Mouse (Mus musculus) hindbrain, embryonic 15.5 days (tissue): Measurements from ENCODE around the gene Kcnmb4. TPM values are rescaled to one million over a fixed set of nuclear protein-coding genes. Genes with fewer than 3 reads are reported as not detected.

Experiments used
- ATAC-seq: fragments of 200-750 bp; cut with Nextera tagmentation; 2 replicates; pipeline ENCODE4 v1.8.0; 2017; ENCODE audit warnings: low read depth, moderate number of reproducible peaks, moderate TSS enrichment; ENCODE audit not compliant: low FRiP score
- H3K27ac ChIP-seq: fragments of 300-500 bp; sonication (generic); replicated peaks from 2 replicates; pipeline ENCODE4 v1.5.1; 2015; ENCODE audit warnings: mild to moderate bottlenecking, inconsistent platforms
- H3K27me3 ChIP-seq: fragments of 300-500 bp; sonication (generic); 2 replicates; pipeline ENCODE4 v1.6.1; 2015; ENCODE audit warnings: control low read depth, inconsistent platforms
- H3K36me3 ChIP-seq: fragments of 300-500 bp; sonication (generic); 2 replicates; pipeline ENCODE4 v1.6.1; 2015; ENCODE audit warnings: control low read depth, inconsistent platforms
- H3K4me1 ChIP-seq: fragments of 300-500 bp; sonication (generic); replicated peaks from 2 replicates; pipeline ENCODE4 v1.6.1; 2015; ENCODE audit warnings: control low read depth, inconsistent platforms
- H3K4me2 ChIP-seq: fragments of 300-500 bp; sonication (generic); 2 replicates; pipeline ENCODE4 v1.6.1; 2015; ENCODE audit warnings: moderate library complexity, mild to moderate bottlenecking, inconsistent platforms
- H3K4me3 ChIP-seq: fragments of 300-500 bp; sonication (generic); 2 replicates; pipeline ENCODE4 v1.5.1; 2015; ENCODE audit warnings: mild to moderate bottlenecking, inconsistent platforms
- H3K9ac ChIP-seq: fragments of 300-500 bp; sonication (generic); 2 replicates; pipeline ENCODE4 v1.6.1; 2015; ENCODE audit warnings: inconsistent platforms
- H3K9me3 ChIP-seq: fragments of 300-500 bp; sonication (generic); 2 replicates; pipeline ENCODE4 v1.6.1; 2016; ENCODE audit warnings: control low read depth, inconsistent platforms
- WGBS: fragments of 180-500 bp; shearing (Covaris S2); methylation state at CpG from one replicate; pipeline ENCODE4 v1.1.7; 2015; 5-methylcytosine and 5-hydroxymethylcytosine counted together
- polyA plus RNA-seq: library from polyadenylated mRNA; unstranded; fragments of >200 nt; fragmentation: Nextera tagmentation; extraction: Ambion mirVana; gene quantifications from 2 replicates; pipeline ENCODE4 v1.2.1, GENCODE M21; 2015

Gene Kcnmb4
- polyA plus RNA-seq, 1 experiment from 2014 or later = 34.9 TPM

DNA sequence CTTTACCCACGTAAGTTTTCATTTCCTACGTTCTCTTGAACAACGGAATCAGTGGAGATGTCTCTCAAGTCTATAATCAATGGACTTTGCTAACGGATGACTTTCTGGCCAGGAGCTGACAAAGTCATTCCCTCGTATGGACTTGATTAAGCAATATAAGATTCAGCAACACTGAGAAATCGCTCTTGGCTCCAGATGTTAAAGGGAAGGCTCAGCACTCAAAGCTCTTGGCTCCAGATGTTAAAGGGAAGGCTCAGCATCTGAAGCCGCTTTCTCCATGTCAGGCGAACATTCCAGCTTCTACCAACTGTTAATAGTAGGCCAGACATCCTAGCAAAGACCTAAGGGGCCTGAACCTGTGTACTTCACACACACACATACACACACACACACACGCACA lies 26.5 kb downstream of the Kcnmb4 start:
- Histone ChIP-seq H3K36me3 (0 out of 2 replicates have a peak, but pooled peaks cover 3% of the 10 kb centered on the region), H3K27me3 (no peaks in the 10 kb centered on the region), H3K4me3 (no peak overlapping the region), H3K4me1 (no peaks in the 10 kb centered on the region), H3K9ac (no peak overlapping the region), H3K4me2 (no peak overlapping the region), H3K27ac (no peak overlapping the region), H3K9me3 (no peaks in the 10 kb centered on the region)
- ATAC-seq = no peak
- 91% methylated on average over 9 of the region's 9 CpGs for WGBS

GRCm38 (mm10) chr10:116446040-116446439 lies 27.6 kb downstream of the Kcnmb4 start:
- Histone ChIP-seq H3K9ac (no peak overlapping the region), H3K9me3 (no peaks in the 10 kb centered on the region), H3K4me2 (no peak overlapping the region), H3K27ac (no peak overlapping the region), H3K36me3 (0 out of 2 replicates have a peak, but pooled peaks cover 3% of the 10 kb centered on the region), H3K4me1 (no peaks in the 10 kb centered on the region), H3K27me3 (no peaks in the 10 kb centered on the region), H3K4me3 (no peak overlapping the region)
- 90% methylated on average over 12 of the region's 12 CpGs for WGBS
- ATAC-seq = no peak

DNA sequence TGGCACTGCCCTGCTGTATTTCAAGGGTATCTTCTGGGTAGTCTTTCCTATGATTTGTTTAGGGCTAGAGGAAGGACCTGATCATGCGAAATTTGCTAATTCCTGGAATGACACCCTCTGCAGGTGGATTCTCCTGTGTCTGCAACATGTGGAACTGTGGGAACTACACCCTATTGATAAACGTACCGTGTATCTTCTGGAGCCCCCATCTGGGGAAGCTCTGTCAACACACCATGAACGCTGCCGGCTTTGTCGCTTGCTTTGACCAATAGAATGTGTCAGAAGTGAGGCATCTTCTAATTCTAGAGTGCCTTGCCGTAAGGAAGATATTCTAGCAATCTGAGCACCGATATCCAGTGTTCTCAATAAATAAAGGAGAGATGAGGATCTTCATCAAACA lies 28.9 kb downstream of the Kcnmb4 start:
- H3K27ac ChIP-seq = no peak overlapping the region
- H3K4me1 ChIP-seq = no peaks in the 10 kb centered on the region
- H3K4me2 ChIP-seq = no peak overlapping the region
- WGBS = 94% methylated on average over 8 of the region's 8 CpGs
- H3K27me3 ChIP-seq = no peaks in the 10 kb centered on the region
- no peak for ATAC-seq
- no peak overlapping the region for H3K4me3 ChIP-seq
- H3K9ac ChIP-seq = no peak overlapping the region
- H3K9me3 ChIP-seq = no peaks in the 10 kb centered on the region
- H3K36me3 ChIP-seq = 0 out of 2 replicates have a peak, but pooled peaks cover 3% of the 10 kb centered on the region

DNA sequence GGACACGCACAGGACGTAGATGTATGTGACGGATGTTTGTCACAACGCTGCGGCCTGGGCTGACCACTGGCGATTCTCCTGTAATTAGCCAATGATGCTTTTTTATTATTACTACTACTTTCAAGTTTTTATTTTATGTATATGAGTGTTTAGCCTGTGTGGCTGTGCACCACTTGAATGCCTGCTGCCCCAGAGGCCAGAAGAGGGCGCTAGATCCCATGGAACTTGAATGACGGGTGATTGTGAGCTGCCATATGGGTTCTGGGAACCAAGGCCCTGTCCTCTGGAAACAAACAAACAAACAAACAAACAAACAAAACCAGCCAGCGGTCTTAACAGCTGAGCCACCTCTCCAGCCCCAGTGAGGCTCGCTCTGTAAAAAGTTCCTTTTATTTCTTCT lies 29.3 kb downstream of the Kcnmb4 start:
- no peak for ATAC-seq
- Histone ChIP-seq H3K4me3 (no peak overlapping the region), H3K27ac (no peak overlapping the region), H3K9me3 (no peaks in the 10 kb centered on the region), H3K4me1 (no peaks in the 10 kb centered on the region), H3K9ac (no peak overlapping the region), H3K27me3 (no peaks in the 10 kb centered on the region), H3K36me3 (0 out of 2 replicates have a peak, but pooled peaks cover 3% of the 10 kb centered on the region), H3K4me2 (no peak overlapping the region)
- 94% methylated on average over 10 of the region's 10 CpGs for WGBS

GRCm38 (mm10) chr10:116440946-116441345 lies 32.7 kb downstream of the Kcnmb4 start:
- Histone ChIP-seq H3K4me1 (no peaks in the 10 kb centered on the region), H3K27ac (no peak overlapping the region), H3K4me2 (no peak overlapping the region), H3K27me3 (no peaks in the 10 kb centered on the region), H3K36me3 (peaks cover 8% of the 10 kb centered on the region), H3K4me3 (no peak overlapping the region), H3K9ac (no peak overlapping the region), H3K9me3 (no peaks in the 10 kb centered on the region)
- no peak for ATAC-seq
- WGBS = 94% methylated on average over 7 of the region's 7 CpGs

DNA sequence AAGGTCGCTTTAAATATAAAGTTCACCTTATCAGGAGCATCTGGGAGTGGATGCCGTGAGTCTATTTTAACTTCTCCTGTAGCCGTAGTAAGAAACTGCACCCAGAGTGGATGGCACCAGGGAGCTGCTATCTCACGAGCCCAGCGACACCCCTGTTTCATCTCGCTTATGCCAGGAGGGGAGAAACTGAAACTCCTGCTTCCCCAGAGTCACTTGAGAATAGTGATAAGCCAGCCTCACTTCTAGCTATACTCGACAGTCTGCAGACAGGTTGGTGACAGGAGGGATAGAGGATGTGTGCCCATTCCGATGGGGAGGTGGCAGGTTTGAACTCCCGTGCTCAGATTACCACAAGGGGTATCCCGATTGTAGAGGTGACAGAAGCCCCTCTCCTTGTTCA lies 33.6 kb downstream of the Kcnmb4 start:
- WGBS = 90% methylated on average over 10 of the region's 10 CpGs
- Histone ChIP-seq H3K4me1 (no peaks in the 10 kb centered on the region), H3K9me3 (no peaks in the 10 kb centered on the region), H3K27me3 (no peaks in the 10 kb centered on the region), H3K9ac (no peak overlapping the region), H3K36me3 (peaks cover 8% of the 10 kb centered on the region), H3K4me2 (no peak overlapping the region), H3K27ac (no peak overlapping the region), H3K4me3 (no peak overlapping the region)
- no peak for ATAC-seq

GRCm38 (mm10) chr10:116435455-116435854 lies 38.2 kb downstream of the Kcnmb4 start:
- H3K36me3 ChIP-seq = peaks cover 5% of the 10 kb centered on the region
- no peak for ATAC-seq
- no peaks in the 10 kb centered on the region for H3K9me3 ChIP-seq
- WGBS = 83% methylated on average over 12 of the region's 12 CpGs
- no peak overlapping the region for H3K4me2 ChIP-seq
- no peaks in the 10 kb centered on the region for H3K27me3 ChIP-seq
- H3K27ac ChIP-seq = no peak overlapping the region
- H3K9ac ChIP-seq = no peak overlapping the region
- no peaks in the 10 kb centered on the region for H3K4me1 ChIP-seq
- no peak overlapping the region for H3K4me3 ChIP-seq

DNA sequence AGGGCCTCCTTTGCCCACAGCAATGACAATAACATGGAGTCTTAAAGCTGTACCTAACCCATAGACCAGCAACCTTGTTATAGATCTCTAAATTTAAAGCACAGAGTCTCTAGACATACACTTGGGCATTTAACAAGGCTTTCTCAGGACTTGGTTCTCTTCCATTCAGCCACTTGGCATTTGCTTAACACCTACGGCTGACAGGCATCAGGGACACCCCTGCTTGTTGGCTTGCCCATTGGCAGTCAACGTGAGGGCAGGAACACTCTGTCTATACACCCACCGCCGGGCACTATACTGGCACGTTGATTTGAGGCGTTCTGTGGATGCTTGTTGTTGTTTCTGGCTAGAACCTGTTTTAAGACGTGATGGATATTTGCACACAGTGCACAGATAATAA lies 41.3 kb downstream of the Kcnmb4 start:
- Histone ChIP-seq H3K4me2 (no peak overlapping the region), H3K4me1 (no peaks in the 10 kb centered on the region), H3K27me3 (no peaks in the 10 kb centered on the region), H3K27ac (no peak overlapping the region), H3K9ac (no peak overlapping the region), H3K36me3 (no peaks in the 10 kb centered on the region), H3K9me3 (no peaks in the 10 kb centered on the region), H3K4me3 (no peak overlapping the region)
- WGBS = 87% methylated on average over 7 of the region's 7 CpGs
- no peak for ATAC-seq

DNA sequence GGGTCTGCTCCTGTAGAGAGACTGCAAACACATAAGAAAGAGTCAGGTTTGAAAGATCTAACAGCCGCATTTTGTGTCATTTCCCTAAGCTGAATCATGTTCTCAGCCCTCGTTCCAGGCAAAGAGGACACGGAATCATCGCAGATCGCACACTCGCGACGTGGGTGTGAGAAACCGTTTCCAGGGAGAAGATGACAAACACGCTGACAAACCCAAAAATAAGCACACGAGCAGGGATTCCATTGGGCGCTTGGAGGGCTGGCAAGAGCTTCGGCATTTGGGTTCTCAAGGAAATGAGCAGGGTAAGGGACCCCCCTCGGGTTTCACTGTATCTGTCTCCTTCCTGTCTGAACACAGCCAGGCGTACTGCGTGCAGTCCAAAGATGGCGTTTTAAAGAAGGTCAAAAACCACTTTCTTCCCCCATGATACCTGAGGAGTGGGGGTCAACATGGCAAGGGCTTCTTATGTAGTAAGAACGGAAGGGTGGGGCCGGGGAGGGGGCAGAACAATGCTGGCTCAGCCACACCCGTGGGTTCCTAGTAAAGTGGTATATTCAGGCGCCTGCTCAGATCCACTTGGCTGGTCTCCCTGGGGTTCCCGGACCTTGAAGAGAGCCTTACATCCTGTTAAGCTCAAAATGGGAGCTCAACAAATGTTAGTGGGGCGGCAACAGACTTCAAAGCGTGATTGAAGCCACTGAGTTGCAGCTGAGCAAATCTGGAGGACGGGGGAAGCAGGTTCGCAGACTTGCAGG lies 45.5 kb downstream of the Kcnmb4 start:
- WGBS = 97% methylated on average over 26 of the region's 26 CpGs
- H3K9ac ChIP-seq = no peak overlapping the region
- H3K36me3 ChIP-seq = no peaks in the 10 kb centered on the region
- no peak for ATAC-seq
- H3K4me2 ChIP-seq = no peak overlapping the region
- H3K9me3 ChIP-seq = no peaks in the 10 kb centered on the region
- H3K27ac ChIP-seq = no peak overlapping the region
- no peak overlapping the region for H3K4me3 ChIP-seq
- no peaks in the 10 kb centered on the region for H3K27me3 ChIP-seq
- H3K4me1 ChIP-seq = no peaks in the 10 kb centered on the region

GRCm38 (mm10) chr10:116426176-116426575 lies 47.5 kb downstream of the Kcnmb4 start:
- Histone ChIP-seq H3K27me3 (no peaks in the 10 kb centered on the region), H3K9me3 (no peaks in the 10 kb centered on the region), H3K4me1 (no peaks in the 10 kb centered on the region), H3K4me2 (no peak overlapping the region), H3K4me3 (no peak overlapping the region), H3K27ac (no peak overlapping the region), H3K9ac (no peak overlapping the region), H3K36me3 (no peaks in the 10 kb centered on the region)
- no peak for ATAC-seq
- 83% methylated on average over 7 of the region's 7 CpGs for WGBS

DNA sequence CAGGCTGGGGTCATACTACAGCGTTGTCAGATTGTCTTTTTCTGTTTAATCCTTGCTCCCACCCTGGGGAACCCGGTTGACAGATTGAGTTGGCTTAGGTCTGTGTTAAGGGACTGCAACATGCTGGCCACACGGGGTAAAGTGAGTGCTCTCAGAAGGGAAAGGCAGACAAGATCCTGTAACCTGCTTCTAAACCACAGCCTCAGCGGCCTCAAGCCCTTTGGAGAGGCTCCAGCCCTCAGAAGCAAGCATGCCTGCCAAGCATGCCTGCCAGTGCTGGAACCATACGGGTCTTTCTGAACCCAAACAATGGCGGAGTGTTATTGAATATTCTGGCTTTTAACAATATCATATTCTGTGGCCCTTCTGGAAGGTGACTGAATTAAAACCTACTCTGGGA lies 48.8 kb downstream of the Kcnmb4 start:
- WGBS = 70% methylated on average over 6 of the region's 6 CpGs
- no peaks in the 10 kb centered on the region for H3K27me3 ChIP-seq
- H3K4me3 ChIP-seq = no peak overlapping the region
- H3K9ac ChIP-seq = no peak overlapping the region
- no peak overlapping the region for H3K4me2 ChIP-seq
- H3K36me3 ChIP-seq = no peaks in the 10 kb centered on the region
- H3K27ac ChIP-seq = no peak overlapping the region
- 0 out of 2 replicates have a peak, but pooled peaks cover 3% of the 10 kb centered on the region for H3K4me1 ChIP-seq
- H3K9me3 ChIP-seq = no peaks in the 10 kb centered on the region
- ATAC-seq = no peak

- 0 out of 2 replicates have a peak, but pooled peaks cover 3% of the 10 kb centered on the region for H3K4me1 ChIP-seq
- H3K4me2 ChIP-seq = no peak overlapping the region
- H3K4me3 ChIP-seq = no peak overlapping the region
- H3K9ac ChIP-seq = no peak overlapping the region
- no peak overlapping the region for H3K27ac ChIP-seq
- no peaks in the 10 kb centered on the region for H3K27me3 ChIP-seq
- ATAC-seq = no peak
- 91% methylated on average over 2 of the region's 2 CpGs for WGBS
- no peaks in the 10 kb centered on the region for H3K9me3 ChIP-seq
- no peaks in the 10 kb centered on the region for H3K36me3 ChIP-seq
Observed at GRCm38 (mm10) chr10:116422551-116422950, 51.1 kb downstream of the Kcnmb4 start.

- Histone ChIP-seq H3K9ac (no peak overlapping the region), H3K9me3 (no peaks in the 10 kb centered on the region), H3K4me3 (no peak overlapping the region), H3K27ac (no peak overlapping the region), H3K27me3 (no peaks in the 10 kb centered on the region), H3K4me2 (no peak overlapping the region), H3K36me3 (no peaks in the 10 kb centered on the region), H3K4me1 (0 out of 2 replicates have a peak, but pooled peaks cover 3% of the 10 kb centered on the region)
- ATAC-seq = no peak
- WGBS = 57% methylated on average over 6 of the region's 6 CpGs
Observed at GRCm38 (mm10) chr10:116420976-116421375, 52.7 kb downstream of the Kcnmb4 start.
